Mouse (Mus musculus) liver, adult 2 months (tissue): ENCODE results near the gene Th.

Experiments
- CTCF ChIP-seq: fragments of 200-500 bp; IDR thresholded peaks from 2 replicates; pipeline ENCODE4 v1.5.1; 2011; ENCODE audit warnings: low read depth, low read length, control low read depth
- POLR2A ChIP-seq: fragments of 200-500 bp; IDR thresholded peaks from 2 replicates; pipeline ENCODE4 v1.6.1; 2011; ENCODE audit warnings: low read length, control low read depth; ENCODE audit not compliant: insufficient read depth; ENCODE audit errors: extremely low read depth

DNA sequence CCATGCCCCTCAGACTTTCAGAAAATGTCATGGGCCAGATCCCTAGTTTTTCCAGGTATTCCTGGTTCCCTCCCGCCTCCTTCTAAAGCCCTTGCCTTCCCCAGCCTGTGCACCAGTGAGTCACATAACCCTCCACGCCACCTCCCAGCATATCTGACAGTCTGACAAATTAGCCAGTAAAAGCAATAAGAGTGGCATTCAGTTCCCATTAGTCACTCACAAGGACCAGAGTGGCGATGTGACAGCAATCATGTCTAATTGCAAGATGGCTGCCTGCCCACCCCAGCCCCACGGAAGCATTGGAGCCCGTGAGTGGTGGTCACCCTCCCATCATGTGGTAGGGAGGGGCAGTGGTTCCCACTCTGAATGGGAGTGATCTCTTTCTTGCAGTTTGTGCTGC, 25.3 kb downstream of the Th start:
- TF ChIP-seq CTCF = no peak
- TF ChIP-seq POLR2A = no peak
